Mouse (Mus musculus): Measurements from ENCODE around the gene Gm3854.
"Not testable (repeated sequence)": the region's sequence is repeated elsewhere in the genome, so short reads cannot be mapped to it uniquely, and the experiment has no call there.

DNA sequence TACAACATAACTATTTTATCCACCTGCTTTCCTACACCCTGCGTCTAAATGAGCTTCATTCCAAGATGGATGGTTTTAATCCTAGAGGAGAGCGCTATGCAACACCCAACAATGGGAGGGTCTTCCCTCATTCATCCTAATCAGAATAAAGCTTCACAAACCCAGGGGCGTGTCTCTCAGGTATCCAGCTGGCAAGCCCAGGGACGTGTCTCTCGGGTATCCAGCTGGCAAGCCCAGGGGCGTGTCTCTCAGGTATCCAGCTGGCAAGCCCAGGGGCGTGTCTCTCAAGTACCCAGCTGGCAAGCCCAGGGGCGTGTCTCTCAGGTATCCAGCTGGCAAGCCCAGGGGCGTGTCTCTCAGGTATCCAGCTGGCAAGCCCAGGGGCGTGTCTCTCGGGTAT lies 42.8 kb upstream of the Gm3854 start:
- TF ChIP-seq CTCF (IDR thresholded peaks at IDR 0.05; ENCODE audit: borderline replicate concordance, control insufficient read depth, extremely low read depth, insufficient read depth, low read length, poor library complexity); POLR2A (IDR thresholded peaks at IDR 0.05; ENCODE audit: control insufficient read depth, extremely low read depth, insufficient read depth, low read length, poor library complexity): not testable (repeated sequence)
